In genomic region chr2:166563890-166564289, GRCm38 (mm10) we compare ENCODE assay signal across 8 mouse cellular contexts.
DNase-seq lines count a peak whose midpoint lies in the region; ATAC-seq and TF ChIP-seq lines count a peak whose summit lies in the region.

No protein-coding gene starts in this region.

- 3% methylated on average over 6 of the region's 6 CpGs for WGBS in bone marrow, adult 2 months
- WGBS in heart, embryonic 12.5 days, result 10% methylated on average over 6 of the region's 6 CpGs
- WGBS in kidney, embryonic 16.5 days, result 7% methylated on average over 6 of the region's 6 CpGs
- 16% methylated on average over 6 of the region's 6 CpGs for WGBS in liver, embryonic 11.5 days

- H3K27me3 ChIP-seq in heart, embryonic 12.5 days (replicated peaks), result no peaks in the 10 kb centered on the region
- H3K27me3 ChIP-seq in kidney, embryonic 16.5 days (ENCODE audit: insufficient read depth, low read length), result no peaks in the 10 kb centered on the region
- H3K27me3 ChIP-seq in liver, embryonic 11.5 days (replicated peaks; ENCODE audit: control insufficient read depth, insufficient read depth, low read length), result no peaks in the 10 kb centered on the region

- no peak overlapping the region for H3K9ac ChIP-seq in heart, embryonic 12.5 days
- no peak overlapping the region for H3K9ac ChIP-seq in kidney, embryonic 16.5 days (replicated peaks; ENCODE audit: low read length)
- H3K9ac ChIP-seq in liver, embryonic 11.5 days (ENCODE audit: low read depth, low read length), result no peak overlapping the region

- no peak overlapping the region for H3K4me3 ChIP-seq in bone marrow, adult 2 months (replicated peaks; ENCODE audit: control insufficient read depth, low read depth, low read length)
- H3K4me3 ChIP-seq in embryonic fibroblast, embryonic 13.5 days (ENCODE audit: insufficient read depth, low read length), result no peak overlapping the region
- H3K4me3 ChIP-seq in heart, embryonic 12.5 days, result no peak overlapping the region
- H3K4me3 ChIP-seq in kidney, embryonic 16.5 days (ENCODE audit: low read length), result no peak overlapping the region
- H3K4me3 ChIP-seq in liver, embryonic 11.5 days (ENCODE audit: low read depth, low read length), result peak overlapping the region; percentile 28

- H3K4me1 ChIP-seq in bone marrow, adult 2 months (ENCODE audit: control insufficient read depth, insufficient read depth, low read length), result peaks cover 6% of the 10 kb centered on the region
- H3K4me1 ChIP-seq in embryonic fibroblast, embryonic 13.5 days (ENCODE audit: control insufficient read depth, insufficient read depth, low read length), result no peaks in the 10 kb centered on the region
- no peaks in the 10 kb centered on the region; the same call in none of the 2 replicates for H3K4me1 ChIP-seq in heart, embryonic 12.5 days (replicated peaks)
- peaks cover 12% of the 10 kb centered on the region for H3K4me1 ChIP-seq in kidney, embryonic 16.5 days (ENCODE audit: insufficient read depth, low read length)
- H3K4me1 ChIP-seq in liver, embryonic 11.5 days (replicated peaks; ENCODE audit: control insufficient read depth, insufficient read depth, low read length), result peaks cover 2% of the 10 kb centered on the region; the same call in 1 of the 2 replicates

- DNase-seq in A20 (ENCODE audit: low read depth, low spot score), result peak; percentile 79
- DNase-seq in liver, embryonic 11.5 days (ENCODE audit: low spot score), result peak; percentile 84
- peak; percentile 90 for DNase-seq in naive thymus-derived CD4-positive, alpha-beta T cell, adult 2 months (ENCODE audit: low read depth)
- peak; percentile 82 to 96 for DNase-seq in spleen, postnatal 4 days (ENCODE audit: low spot score in 2 of 2)

- no peak overlapping the region for H3K27ac ChIP-seq in bone marrow, adult 2 months (ENCODE audit: control insufficient read depth, insufficient read depth, low read depth, low read length, poor library complexity)
- H3K27ac ChIP-seq in embryonic fibroblast, embryonic 13.5 days (ENCODE audit: insufficient read depth, low read length), result no peak overlapping the region
- no peak overlapping the region for H3K27ac ChIP-seq in heart, embryonic 12.5 days (ENCODE audit: poor library complexity, severe bottlenecking)
- H3K27ac ChIP-seq in kidney, embryonic 16.5 days (ENCODE audit: low read length), result no peak overlapping the region
- no peak overlapping the region for H3K27ac ChIP-seq in liver, embryonic 11.5 days (ENCODE audit: low read depth, low read length)

- peak overlapping the region; percentile 48 for H3K4me2 ChIP-seq in heart, embryonic 12.5 days
- H3K4me2 ChIP-seq in kidney, embryonic 16.5 days (replicated peaks; ENCODE audit: low read depth, low read length), result peak overlapping the region; percentile 44
- peak overlapping the region; percentile 61 for H3K4me2 ChIP-seq in liver, embryonic 11.5 days

- TF ChIP-seq CTCF in bone marrow, adult 2 months (IDR thresholded peaks at IDR 0.05; ENCODE audit: control insufficient read depth, insufficient read depth, low read length), result peak; percentile 92
- TF ChIP-seq CTCF in embryonic fibroblast, embryonic 13.5 days (IDR thresholded peaks at IDR 0.05; ENCODE audit: borderline replicate concordance, insufficient read depth, low read length), result peak; percentile 81; the same call in 1 of the 2 replicates

- no peak for TF ChIP-seq POLR2A in bone marrow, adult 2 months (IDR thresholded peaks at IDR 0.05; ENCODE audit: borderline replicate concordance, control insufficient read depth, low read depth, low read length)
- no peak for TF ChIP-seq POLR2A in embryonic fibroblast, embryonic 13.5 days (IDR thresholded peaks at IDR 0.05; ENCODE audit: low read depth, low read length)

- peaks cover 18% of the 10 kb centered on the region for H3K36me3 ChIP-seq in heart, embryonic 12.5 days
- no peaks in the 10 kb centered on the region for H3K36me3 ChIP-seq in kidney, embryonic 16.5 days (ENCODE audit: insufficient read depth, low read length)
- H3K36me3 ChIP-seq in liver, embryonic 11.5 days (ENCODE audit: control insufficient read depth, insufficient read depth, low read length), result 0 out of 2 replicates have a peak, but pooled peaks cover 2% of the 10 kb centered on the region

- no peaks in the 10 kb centered on the region for H3K9me3 ChIP-seq in heart, embryonic 12.5 days (replicated peaks)
- H3K9me3 ChIP-seq in kidney, embryonic 16.5 days (ENCODE audit: low read length), result no peaks in the 10 kb centered on the region
- H3K9me3 ChIP-seq in liver, embryonic 11.5 days (ENCODE audit: control insufficient read depth, low read length), result no peaks in the 10 kb centered on the region

- ATAC-seq in heart, embryonic 12.5 days (ENCODE audit: insufficient number of reproducible peaks, low FRiP score), result 0 out of 2 replicates have a peak, but pooled peaks have one; percentile 38
- peak; percentile 22; the same call in 1 of the 2 replicates for ATAC-seq in kidney, embryonic 16.5 days (ENCODE audit: low FRiP score, low TSS enrichment)
- ATAC-seq in liver, embryonic 11.5 days (replicated peaks; ENCODE audit: low FRiP score), result no peak
